Mouse (Mus musculus) kidney, embryonic 14.5 days (tissue): ENCODE measurements at regions not wholly inside any gene's neighbourhood (a gene's known extent, or its start where the extent isn't known, plus 50 kb on each side); places are given as distances from the start of the nearest gene placed in this dataset.
A peak's percentile ranks its signal among the peaks of the same experiment; 100 is the strongest.

ENCODE experiments used
- ATAC-seq: fragments of 200-750 bp; cut with Nextera tagmentation; 2 replicates; pipeline ENCODE4 v1.8.0; 2017; ENCODE audit warnings: moderate number of reproducible peaks, mild to moderate bottlenecking, moderate TSS enrichment, moderate library complexity; ENCODE audit not compliant: low FRiP score, low TSS enrichment
- H3K27ac ChIP-seq: fragments of 300-500 bp; sonication (generic); 2 replicates; pipeline ENCODE4 v1.5.1; 2014; ENCODE audit warnings: low read depth, mild to moderate bottlenecking, low read length, moderate library complexity, mixed read lengths
- H3K27me3 ChIP-seq: fragments of 300-500 bp; sonication (generic); 2 replicates; pipeline ENCODE4 v1.6.1; 2014; ENCODE audit warnings: mild to moderate bottlenecking, low read length; ENCODE audit not compliant: control insufficient read depth, insufficient read depth
- H3K36me3 ChIP-seq: fragments of 300-500 bp; sonication (generic); 2 replicates; pipeline ENCODE4 v1.6.1; 2014; ENCODE audit warnings: low read length, mixed read lengths; ENCODE audit not compliant: control insufficient read depth, insufficient read depth
- H3K4me1 ChIP-seq: fragments of 300-500 bp; sonication (generic); 2 replicates; pipeline ENCODE4 v1.6.1; 2014; ENCODE audit warnings: low read length, mixed read lengths; ENCODE audit not compliant: control insufficient read depth, insufficient read depth
- H3K4me2 ChIP-seq: fragments of 300-500 bp; sonication (generic); replicated peaks from 2 replicates; pipeline ENCODE4 v1.6.1; 2014; ENCODE audit warnings: low read depth, mild to moderate bottlenecking, low read length
- H3K4me3 ChIP-seq: fragments of 300-500 bp; sonication (generic); 2 replicates; pipeline ENCODE4 v1.5.1; 2014; ENCODE audit warnings: mild to moderate bottlenecking, low read length
- H3K9ac ChIP-seq: fragments of 300-500 bp; sonication (generic); 2 replicates; pipeline ENCODE4 v1.6.1; 2014; ENCODE audit warnings: low read depth, mild to moderate bottlenecking, low read length, moderate library complexity
- H3K9me3 ChIP-seq: fragments of 300-500 bp; sonication (generic); 2 replicates; pipeline ENCODE4 v1.6.1; 2016; ENCODE audit warnings: low read length; ENCODE audit not compliant: control insufficient read depth
- WGBS: fragments of 180-500 bp; shearing (Covaris S2); extraction: QIAGEN DNeasy Blood & Tissue Kit; methylation state at CpG from one replicate; pipeline ENCODE4 v1.1.7; 2014; 5-methylcytosine and 5-hydroxymethylcytosine counted together

GRCm38 (mm10) chr11:21027299-21027698 lies 63.8 kb upstream of the Peli1 start:
- Histone ChIP-seq H3K4me1 (no peaks in the 10 kb centered on the region), H3K36me3 (no peaks in the 10 kb centered on the region), H3K9ac (no peak overlapping the region), H3K4me2 (no peak overlapping the region), H3K27ac (no peak overlapping the region), H3K9me3 (0 out of 2 replicates have a peak, but pooled peaks cover 3% of the 10 kb centered on the region), H3K4me3 (no peak overlapping the region), H3K27me3 (no peaks in the 10 kb centered on the region)
- no peak for ATAC-seq
- 92% methylated on average over 4 of the region's 4 CpGs for WGBS

DNA sequence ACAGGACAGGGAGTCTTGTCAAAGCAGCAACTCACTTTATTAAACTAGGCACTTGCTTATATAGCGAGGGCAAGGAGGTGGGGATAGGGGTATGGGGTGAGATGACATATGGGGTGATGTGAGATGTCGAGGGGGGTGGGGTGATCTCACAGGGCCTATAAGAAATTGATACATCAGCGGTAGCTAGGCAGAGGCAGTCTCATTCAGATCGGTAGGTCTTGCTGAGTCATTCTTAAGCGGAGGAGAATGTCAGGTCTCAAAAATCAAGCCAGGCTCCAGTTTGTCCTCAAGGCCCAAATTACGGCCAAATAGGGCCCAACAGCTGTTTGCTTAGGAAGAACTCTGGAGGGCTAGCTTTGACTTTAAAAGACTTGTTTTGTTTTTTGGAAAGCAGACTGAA lies 60.7 kb upstream of the Peli1 start:
- no peaks in the 10 kb centered on the region for H3K27me3 ChIP-seq
- H3K4me1 ChIP-seq = peaks cover 15% of the 10 kb centered on the region
- WGBS = 93% methylated on average over 6 of the region's 6 CpGs
- no peaks in the 10 kb centered on the region for H3K36me3 ChIP-seq
- H3K27ac ChIP-seq = no peak overlapping the region
- H3K9ac ChIP-seq = no peak overlapping the region
- H3K9me3 ChIP-seq = 0 out of 2 replicates have a peak, but pooled peaks cover 3% of the 10 kb centered on the region
- ATAC-seq = no peak
- no peak overlapping the region for H3K4me2 ChIP-seq
- H3K4me3 ChIP-seq = no peak overlapping the region

DNA sequence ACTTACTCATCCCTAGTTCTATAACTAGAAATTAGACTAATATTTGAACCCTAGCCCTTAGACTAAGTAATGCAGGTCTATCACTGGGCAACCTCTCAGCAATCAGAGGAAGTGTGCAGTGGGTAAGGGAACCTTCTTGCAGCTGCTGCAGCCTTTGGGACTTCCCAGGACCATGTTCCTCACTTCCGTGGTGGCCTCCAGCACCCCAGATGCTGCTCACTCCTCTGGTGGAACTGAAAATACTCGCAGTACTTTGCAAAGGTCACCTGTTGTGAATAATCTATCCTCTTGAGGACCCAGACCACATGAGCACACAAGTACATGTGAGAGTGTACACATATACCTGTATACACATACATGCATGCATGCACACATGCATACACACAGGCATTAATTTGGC lies 59.3 kb upstream of the Peli1 start:
- 93% methylated on average over 2 of the region's 2 CpGs for WGBS
- H3K9ac ChIP-seq = no peak overlapping the region

GRCm38 (mm10) chr11:21033234-21033822 lies 57.8 kb upstream of the Peli1 start:
- 66% methylated on average over 14 of the region's 14 CpGs for WGBS
- ATAC-seq = no peak
- peaks cover 15% of the 10 kb centered on the region for H3K4me1 ChIP-seq
- no peak overlapping the region for H3K4me3 ChIP-seq
- H3K27ac ChIP-seq = peak overlapping the region; percentile 30; the same call in 1 of the 2 replicates
- no peak overlapping the region for H3K4me2 ChIP-seq
- no peak overlapping the region for H3K9ac ChIP-seq
- H3K36me3 ChIP-seq = no peaks in the 10 kb centered on the region
- H3K9me3 ChIP-seq = 0 out of 2 replicates have a peak, but pooled peaks cover 3% of the 10 kb centered on the region
- H3K27me3 ChIP-seq = no peaks in the 10 kb centered on the region

More for the DNA sequence above, 59.3 kb upstream of the Peli1 start:
- H3K9me3 ChIP-seq = 0 out of 2 replicates have a peak, but pooled peaks cover 3% of the 10 kb centered on the region
- H3K4me1 ChIP-seq = peaks cover 15% of the 10 kb centered on the region
- H3K27ac ChIP-seq = no peak overlapping the region
- H3K36me3 ChIP-seq = no peaks in the 10 kb centered on the region
- H3K4me3 ChIP-seq = no peak overlapping the region
- H3K4me2 ChIP-seq = no peak overlapping the region
- no peak for ATAC-seq
- no peaks in the 10 kb centered on the region for H3K27me3 ChIP-seq

- 18% methylated on average over 11 of the region's 11 CpGs for WGBS
- peak overlapping the region; percentile 27; the same call in 1 of the 2 replicates for H3K4me2 ChIP-seq
These were observed 57.2 kb upstream of the Peli1 start for GRCm38 (mm10) chr11:21033823-21034401.

DNA sequence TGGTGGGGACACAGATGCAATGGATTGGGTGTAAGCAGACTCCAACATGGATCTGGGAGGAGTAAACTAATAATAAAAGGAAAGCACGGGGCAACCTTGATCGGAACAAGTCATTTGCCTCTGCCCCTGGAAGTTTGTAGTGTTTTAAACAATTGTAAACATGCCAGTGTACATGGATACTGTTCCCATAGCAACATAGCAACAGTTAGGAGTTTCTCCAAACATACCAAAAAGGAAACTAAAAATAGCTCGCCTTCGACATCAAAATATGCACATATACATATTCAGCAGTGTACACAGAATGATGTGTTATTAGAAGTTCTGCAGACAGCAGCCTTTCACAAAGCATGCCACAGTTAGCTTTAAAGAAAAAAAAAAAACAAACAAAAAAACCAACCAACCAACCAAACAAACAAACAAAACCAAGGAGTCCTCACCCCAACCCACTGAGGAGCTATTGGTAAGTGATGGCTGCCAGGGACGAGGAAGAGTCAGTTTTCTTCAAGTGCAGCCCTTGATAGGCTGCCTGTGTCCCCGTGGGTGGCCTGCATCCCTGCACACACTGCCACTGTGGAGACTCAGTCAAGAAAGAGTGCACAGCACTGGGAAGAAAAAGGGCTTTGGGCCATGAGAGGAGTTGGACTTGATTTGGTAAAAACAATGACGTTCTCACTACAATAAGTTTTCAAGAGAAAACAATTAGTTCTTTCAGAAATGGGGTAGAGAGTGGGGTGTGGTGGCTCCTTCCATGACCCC lies 54.8 kb upstream of the Peli1 start:
- peaks cover 15% of the 10 kb centered on the region for H3K4me1 ChIP-seq
- H3K4me3 ChIP-seq = no peak overlapping the region
- H3K9ac ChIP-seq = no peak overlapping the region
- H3K36me3 ChIP-seq = no peaks in the 10 kb centered on the region
- no peaks in the 10 kb centered on the region for H3K27me3 ChIP-seq
- H3K9me3 ChIP-seq = no peaks in the 10 kb centered on the region
- WGBS = 70% methylated on average over 7 of the region's 7 CpGs
- ATAC-seq = no peak
- H3K27ac ChIP-seq = no peak overlapping the region
- H3K4me2 ChIP-seq = no peak overlapping the region

More at GRCm38 (mm10) chr11:21033823-21034401, 57.2 kb upstream of the Peli1 start:
- Histone ChIP-seq H3K4me1 (peaks cover 15% of the 10 kb centered on the region), H3K4me3 (no peak overlapping the region), H3K36me3 (no peaks in the 10 kb centered on the region), H3K27ac (peak overlapping the region; percentile 47), H3K9ac (peak overlapping the region; percentile 4; the same call in 1 of the 2 replicates), H3K9me3 (0 out of 2 replicates have a peak, but pooled peaks cover 3% of the 10 kb centered on the region), H3K27me3 (no peaks in the 10 kb centered on the region)
- ATAC-seq = peak; percentile 51

DNA sequence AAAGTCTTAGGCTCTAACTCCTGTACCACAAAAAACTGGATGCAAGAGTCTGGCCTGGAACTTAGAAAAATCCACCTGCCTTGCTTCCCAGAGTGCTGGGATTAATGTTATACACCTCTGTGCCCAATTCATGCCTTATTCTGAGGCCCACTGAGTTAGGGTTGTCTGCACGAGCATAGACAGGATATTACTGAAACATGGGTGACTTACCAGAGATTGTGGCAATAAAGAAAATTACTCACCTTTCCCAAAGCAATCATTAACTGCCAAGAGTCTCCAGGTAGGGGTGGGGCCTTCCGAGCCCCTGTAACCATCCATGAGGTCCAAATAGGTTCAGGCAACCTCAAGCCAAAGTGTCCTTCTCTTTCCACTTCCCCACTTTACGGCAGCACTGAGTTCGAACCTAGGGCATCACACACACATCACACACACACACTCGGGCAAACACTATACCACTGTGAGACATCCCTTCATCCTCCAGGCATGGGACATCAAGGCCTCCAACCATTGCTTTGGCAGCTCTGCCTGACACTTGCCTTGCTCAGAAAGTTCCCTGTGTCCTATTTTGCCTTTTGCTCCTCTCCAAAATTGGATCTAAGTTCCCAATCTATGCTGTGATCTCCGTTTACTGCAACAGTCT lies 53.7 kb upstream of the Peli1 start:
- Histone ChIP-seq H3K4me2 (no peak overlapping the region), H3K36me3 (no peaks in the 10 kb centered on the region), H3K4me1 (peaks cover 15% of the 10 kb centered on the region), H3K9me3 (no peaks in the 10 kb centered on the region), H3K27ac (no peak overlapping the region), H3K4me3 (no peak overlapping the region), H3K27me3 (no peaks in the 10 kb centered on the region), H3K9ac (no peak overlapping the region)
- WGBS = 84% methylated on average over 6 of the region's 6 CpGs
- ATAC-seq = no peak

GRCm38 (mm10) chr11:21041201-21041600 lies 49.9 kb upstream of the Peli1 start:
- H3K36me3 ChIP-seq = no peaks in the 10 kb centered on the region
- H3K4me1 ChIP-seq = no peaks in the 10 kb centered on the region

More at GRCm38 (mm10) chr11:21041201-21041600, 49.9 kb upstream of the Peli1 start:
- Histone ChIP-seq H3K4me3 (no peak overlapping the region), H3K27ac (no peak overlapping the region), H3K4me2 (no peak overlapping the region), H3K9me3 (no peaks in the 10 kb centered on the region), H3K27me3 (no peaks in the 10 kb centered on the region), H3K9ac (no peak overlapping the region)
- no peak for ATAC-seq
- 93% methylated on average over 5 of the region's 5 CpGs for WGBS
